Mouse (Mus musculus) ES-E14 (cell line): ENCODE data around the gene Gnl3l. TPM values are rescaled to one million over a fixed set of nuclear protein-coding genes. Genes with fewer than 3 reads are reported as not detected.

Experiments used
- DNase-seq: peaks from one replicate; pipeline ENCODE4 v3.0.0-alpha.2; 2013; ENCODE audit warnings: low read depth, low spot score
- H3K27ac ChIP-seq: 2 replicates; pipeline ENCODE4 v1.5.1; 2012; ENCODE audit warnings: low read depth, mild to moderate bottlenecking, low read length, moderate library complexity, mixed read lengths; ENCODE audit not compliant: poor library complexity, insufficient read depth, severe bottlenecking
- H3K36me3 ChIP-seq: 2 replicates; pipeline ENCODE4 v1.6.1; 2012; ENCODE audit warnings: mild to moderate bottlenecking, low read length, moderate library complexity, mixed read lengths; ENCODE audit not compliant: control insufficient read depth, poor library complexity, insufficient read depth, severe bottlenecking
- H3K4me1 ChIP-seq, 2 experiments: fragments of 150-350 bp in 1 of 2; sonication (generic) in 1 of 2; 2 replicates each; pipeline ENCODE4 v1.6.1; 2012; ENCODE audit warnings: low read length in 2 of 2, mild to moderate bottlenecking in 1 of 2, mixed read lengths in 1 of 2; ENCODE audit not compliant: control insufficient read depth in 2 of 2, insufficient read depth in 2 of 2, poor library complexity in 1 of 2
- H3K4me3 ChIP-seq, 2 experiments: fragments of 150-350 bp in 1 of 2; sonication (generic) in 1 of 2; 2 replicates each; pipeline ENCODE4 v1.5.1; 2012; ENCODE audit warnings: low read length in 2 of 2, low read depth in 1 of 2, mild to moderate bottlenecking in 1 of 2, mixed read lengths in 1 of 2; ENCODE audit not compliant: insufficient read depth in 1 of 2, poor library complexity in 1 of 2, severe bottlenecking in 1 of 2
- H3K9ac ChIP-seq: 2 replicates; pipeline ENCODE4 v1.6.1; 2012; ENCODE audit warnings: low read depth, mild to moderate bottlenecking, low read length, mixed read lengths; ENCODE audit not compliant: poor library complexity, insufficient read depth, severe bottlenecking
- H3K9me3 ChIP-seq: fragments of 150-350 bp; sonication (generic); 2 replicates; pipeline ENCODE4 v1.6.1; 2012; ENCODE audit warnings: low read depth, mild to moderate bottlenecking, low read length; ENCODE audit not compliant: control insufficient read depth, insufficient read depth
- CHD2 ChIP-seq: IDR thresholded peaks from 2 replicates; pipeline ENCODE4 v1.6.1; 2014; ENCODE audit warnings: mild to moderate bottlenecking, low read depth, low read length, inconsistent platforms
- HCFC1 ChIP-seq: IDR thresholded peaks from 2 replicates; pipeline ENCODE4 v1.6.1; 2012; ENCODE audit warnings: low read length, inconsistent platforms, borderline replicate concordance; ENCODE audit not compliant: insufficient read depth
- MAFK ChIP-seq: IDR thresholded peaks from 2 replicates; pipeline ENCODE4 v1.6.1; 2014; ENCODE audit warnings: mild to moderate bottlenecking, low read depth, low read length, inconsistent platforms; ENCODE audit not compliant: insufficient read depth
- ZC3H11A ChIP-seq: IDR thresholded peaks from 2 replicates; pipeline ENCODE4 v1.6.1; 2012; ENCODE audit warnings: low read depth, mild to moderate bottlenecking, inconsistent platforms, low read length, borderline replicate concordance
- ZNF384 ChIP-seq: IDR thresholded peaks from 2 replicates; pipeline ENCODE4 v1.6.1; 2012; ENCODE audit warnings: low read depth, low read length, inconsistent platforms
- in situ Hi-C, 2 experiments: fragments of 600-800 bp; cut with MboI; formaldehyde crosslinking; loops; one replicate each; pipeline ENCODE4 v1.15.1; 2025; ENCODE audit warnings: low sequenced_read_pairs in 2 of 2, inconsistent platforms in 1 of 2; ENCODE audit not compliant: unreplicated experiment in 2 of 2
- total RNA-seq: library from RNA; depleted of rRNA; stranded (reverse); fragments of 300-350 nt; gene quantifications from 2 replicates; pipeline ENCODE4 v1.2.3, GENCODE M21; 2012

Gnl3l gene
- total RNA-seq, 1 experiment: 63.8 TPM

DNA sequence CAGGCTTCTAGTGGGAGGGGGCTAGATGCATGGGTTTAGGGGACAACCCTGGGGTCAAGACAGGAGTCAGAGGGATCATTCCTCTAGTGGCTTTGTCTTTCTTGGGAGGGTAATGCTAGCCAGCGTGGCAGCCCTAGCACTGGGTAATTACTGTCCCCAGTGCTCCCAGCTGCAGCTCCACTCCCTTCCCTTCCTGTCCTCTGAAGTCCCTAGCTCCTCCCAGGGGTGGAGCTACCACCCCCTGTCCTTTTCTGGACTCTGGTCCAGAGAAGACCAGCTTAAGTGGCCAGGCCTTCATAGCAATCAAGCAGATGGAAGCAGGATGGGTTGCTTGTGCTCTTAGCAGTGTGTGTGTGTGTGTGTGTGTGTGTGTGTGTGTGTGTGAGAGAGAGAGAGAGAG, 38.4 kb upstream of the Gnl3l start:
- Histone ChIP-seq H3K4me1 (peaks cover 5 to 11% of the 10 kb centered on the region in 2 experiments; a peak in 3 of 4 replicates), H3K9me3 (no peaks in the 10 kb centered on the region), H3K27ac (no peak overlapping the region), H3K9ac (no peak overlapping the region), H3K36me3 (peaks cover 23% of the 10 kb centered on the region), H3K4me3 (no peak overlapping the region)
- DNase-seq: no peak
- TF ChIP-seq CHD2 (no peak), ZC3H11A (no peak), ZNF384 (no peak), MAFK (no peak), HCFC1 (no peak)
- in situ Hi-C loops: no loop called here

DNA sequence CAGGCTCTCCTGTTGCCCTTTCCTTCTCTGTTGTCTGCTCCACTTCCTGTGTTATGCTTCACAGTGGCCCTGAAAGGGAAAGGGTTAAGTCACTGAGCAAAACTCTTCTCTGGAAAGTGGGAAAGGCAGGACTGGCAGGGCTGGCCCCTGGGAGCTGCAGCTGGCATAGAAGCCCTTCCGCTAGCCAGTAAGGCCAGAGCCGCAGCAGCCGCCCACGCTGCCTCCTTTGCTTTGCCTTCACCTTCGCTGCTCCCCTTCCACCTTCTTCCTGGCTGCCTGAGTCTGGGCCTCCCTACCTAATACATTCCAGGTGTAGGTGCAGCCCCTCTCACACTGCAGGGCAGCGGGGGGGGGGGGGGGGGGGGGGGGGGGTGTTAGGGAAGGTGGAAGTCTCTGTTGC, 37.4 kb upstream of the Gnl3l start:
- Histone ChIP-seq H3K4me1 (peaks cover 5 to 11% of the 10 kb centered on the region in 2 experiments; a peak in 3 of 4 replicates), H3K27ac (no peak overlapping the region; the same call in 1 of the 2 replicates), H3K9me3 (no peaks in the 10 kb centered on the region), H3K4me3 (peak overlapping the region in 1 of 2 experiments; percentile 26; a peak in 2 of 4 replicates), H3K9ac (0 out of 2 replicates have a peak overlapping the region, but pooled peaks have one; percentile 25), H3K36me3 (peaks cover 25% of the 10 kb centered on the region)
- no peak for DNase-seq
- TF ChIP-seq ZC3H11A (no peak), CHD2 (no peak), ZNF384 (no peak), MAFK (no peak), HCFC1 (no peak)
- in situ Hi-C loops: no loop called here

DNA sequence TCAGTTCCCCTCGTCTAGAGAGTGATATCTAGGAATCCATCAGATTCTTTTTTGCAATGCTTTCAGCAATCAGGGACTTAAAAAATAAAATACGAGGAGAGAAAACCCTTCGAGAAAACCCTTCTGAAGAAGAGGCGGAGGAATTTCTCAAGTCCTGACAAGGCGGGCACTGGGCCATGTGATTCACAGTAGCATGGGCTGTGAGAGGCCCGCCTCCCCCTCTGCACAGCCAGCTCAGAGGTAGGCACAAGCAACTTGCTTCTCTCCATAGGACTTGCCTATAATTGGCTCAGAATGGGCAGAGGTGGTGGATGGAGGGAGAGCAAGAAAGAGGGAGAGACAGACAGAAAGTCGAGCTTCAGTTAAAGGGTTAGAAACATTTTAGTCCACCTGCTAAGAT, 33.2 kb upstream of the Gnl3l start:
- Histone ChIP-seq H3K9ac (peak overlapping the region; percentile 68; the same call in 1 of the 2 replicates), H3K27ac (peak overlapping the region; percentile 80), H3K9me3 (no peaks in the 10 kb centered on the region), H3K36me3 (peaks cover 15% of the 10 kb centered on the region), H3K4me1 (peaks cover 7 to 11% of the 10 kb centered on the region in 2 experiments; a peak in 3 of 4 replicates), H3K4me3 (peak overlapping the region; percentile 57 to 59)
- in situ Hi-C loops: no loop called here
- TF ChIP-seq CHD2 (no peak), ZC3H11A (no peak), MAFK (no peak), HCFC1 (no peak), ZNF384 (no peak)
- DNase-seq: peak; percentile 15

DNA sequence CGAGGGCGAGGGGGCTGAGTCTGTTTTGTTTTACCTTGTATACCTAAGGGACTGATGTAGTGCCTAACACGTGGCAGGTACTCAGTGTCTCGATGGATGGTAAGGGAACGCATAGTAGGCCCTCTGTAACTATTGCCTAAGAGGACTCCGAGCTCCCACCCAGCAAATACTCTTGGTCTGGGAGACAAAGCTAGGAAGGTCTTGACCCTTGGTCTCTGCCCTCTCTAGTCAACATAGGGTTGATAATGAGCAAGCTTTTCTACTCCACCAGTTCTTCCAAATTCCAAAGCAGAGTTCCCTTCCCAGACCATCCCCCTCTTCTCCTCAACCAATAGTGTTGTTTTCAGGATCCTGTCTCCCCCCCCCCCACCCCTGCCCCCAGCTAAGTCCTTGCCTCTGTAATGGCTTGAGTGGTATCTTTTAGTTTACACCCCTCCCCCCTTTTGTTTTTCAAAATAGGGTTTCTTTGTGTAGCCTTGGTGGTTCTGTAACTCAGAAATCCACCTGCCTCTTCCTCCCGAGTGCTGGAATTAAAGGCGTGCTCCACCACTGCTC, 32.6 kb upstream of the Gnl3l start:
- in situ Hi-C loops: no loop called here
- Histone ChIP-seq H3K9me3 (no peaks in the 10 kb centered on the region), H3K27ac (peak overlapping the region; percentile 92), H3K36me3 (peaks cover 15% of the 10 kb centered on the region), H3K4me3 (peak overlapping the region; percentile 88 to 95), H3K9ac (peak overlapping the region; percentile 82), H3K4me1 (peaks cover 4 to 10% of the 10 kb centered on the region in 2 experiments; a peak in 3 of 4 replicates)
- DNase-seq: peak; percentile 54
- no peak for TF ChIP-seq MAFK
- no peak for TF ChIP-seq ZC3H11A
- TF ChIP-seq HCFC1: no peak
- no peak for TF ChIP-seq ZNF384
